Mouse (Mus musculus) bone marrow, adult 2 months (tissue): ENCODE data around the gene Rc3h1.

Experiments used
- CTCF ChIP-seq: fragments of 200-500 bp; IDR thresholded peaks from 2 replicates; pipeline ENCODE4 v1.5.1; 2011; ENCODE audit warnings: low read length, control low read depth; ENCODE audit not compliant: control insufficient read depth, insufficient read depth
- POLR2A ChIP-seq: fragments of 200-500 bp; IDR thresholded peaks from 2 replicates; pipeline ENCODE4 v1.6.1; 2011; ENCODE audit warnings: low read depth, mild to moderate bottlenecking, control low read depth, low read length, borderline replicate concordance; ENCODE audit not compliant: control insufficient read depth

DNA sequence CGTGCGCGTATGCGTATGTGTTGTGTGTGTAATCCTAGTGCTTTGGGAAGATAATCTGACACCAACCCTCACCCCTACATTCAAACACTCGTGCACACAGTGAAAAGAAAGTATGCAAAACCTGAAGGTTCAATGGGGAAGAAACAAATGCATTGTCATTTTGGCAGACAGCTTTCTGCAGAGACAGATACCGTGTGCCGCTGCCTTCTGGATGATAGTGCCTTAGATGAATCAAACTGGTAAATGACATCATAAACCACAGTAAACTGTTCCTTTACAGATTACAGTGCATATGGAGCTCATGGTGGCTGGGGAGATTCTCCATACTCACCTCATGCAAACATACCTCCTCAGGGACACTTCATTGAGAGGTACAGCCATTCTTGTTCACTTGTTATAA lies 57.0 kb downstream of the Rc3h1 start:
- TF ChIP-seq POLR2A, result no peak
- no peak for TF ChIP-seq CTCF
